Mouse (Mus musculus) activated CD4-positive, CD25-positive, alpha-beta regulatory T cell, adult 4 months (primary cell): ENCODE measurements around the gene Pigq. TPM values are rescaled to one million over a fixed set of nuclear protein-coding genes. Genes with fewer than 3 reads are reported as not detected.

Experiments used
- ATAC-seq: one replicate; pipeline ENCODE4 v1.8.0; 2017
- polyA plus RNA-seq, 2 experiments: library from polyadenylated mRNA; unstranded; fragments of 100-300 nt; shearing (Covaris generic); gene quantifications; one replicate each; pipeline ENCODE4 v1.2.1; 2017

The Pigq gene
- polyA plus RNA-seq, 2 experiments from 2014 or later: 19.0 to 26.6 TPM

- no peak for ATAC-seq
Observed at GRCm38 (mm10) chr17:25880913-25881641, 63.7 kb downstream of the Pigq start.

DNA sequence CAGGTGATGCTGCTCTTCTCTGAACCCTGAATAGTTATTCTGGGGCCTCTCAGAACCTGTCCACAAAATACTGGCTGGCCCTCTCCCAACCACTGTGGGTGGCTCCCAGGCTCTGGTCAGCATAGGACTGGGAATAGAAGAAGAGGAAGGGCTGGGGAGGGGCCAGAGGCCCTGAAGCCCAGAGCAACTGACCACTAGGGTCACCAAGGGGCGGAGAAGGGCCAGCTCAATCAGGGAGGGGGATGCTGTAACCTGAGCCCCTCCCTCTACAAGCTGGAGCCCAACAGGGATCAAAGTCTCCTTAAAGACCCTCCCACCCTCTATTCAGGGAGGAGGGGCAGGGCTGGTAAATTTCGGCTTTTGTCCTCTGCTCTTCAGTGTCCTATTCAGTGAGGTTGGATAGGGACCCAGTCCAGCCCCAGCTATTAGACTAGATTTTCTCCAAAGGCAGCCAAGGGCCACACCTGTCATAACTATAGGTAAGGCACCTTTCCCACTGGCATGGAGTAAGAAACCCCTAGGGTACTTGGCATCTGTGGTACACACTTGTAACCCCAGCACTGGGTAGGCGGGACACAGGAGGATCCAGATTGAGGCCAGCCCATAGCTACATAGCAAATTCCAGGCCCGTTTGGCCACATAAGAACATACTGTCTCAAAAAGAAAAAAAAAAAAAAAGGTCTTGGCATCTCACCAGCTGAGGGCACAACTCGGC is 64.4 kb downstream of the Pigq start, which contains the start of gene Wfikkn1:
TSS of gene Wfikkn1 (minus strand) at position 663 of the 715 bp plus-strand sequence.
- ATAC-seq: no peak

GRCm38 (mm10) chr17:25879750-25880149 is 65.0 kb downstream of the Pigq start:
- ATAC-seq: no peak

GRCm38 (mm10) chr17:25879261-25879660 is 65.5 kb downstream of the Pigq start:
- no peak for ATAC-seq

DNA sequence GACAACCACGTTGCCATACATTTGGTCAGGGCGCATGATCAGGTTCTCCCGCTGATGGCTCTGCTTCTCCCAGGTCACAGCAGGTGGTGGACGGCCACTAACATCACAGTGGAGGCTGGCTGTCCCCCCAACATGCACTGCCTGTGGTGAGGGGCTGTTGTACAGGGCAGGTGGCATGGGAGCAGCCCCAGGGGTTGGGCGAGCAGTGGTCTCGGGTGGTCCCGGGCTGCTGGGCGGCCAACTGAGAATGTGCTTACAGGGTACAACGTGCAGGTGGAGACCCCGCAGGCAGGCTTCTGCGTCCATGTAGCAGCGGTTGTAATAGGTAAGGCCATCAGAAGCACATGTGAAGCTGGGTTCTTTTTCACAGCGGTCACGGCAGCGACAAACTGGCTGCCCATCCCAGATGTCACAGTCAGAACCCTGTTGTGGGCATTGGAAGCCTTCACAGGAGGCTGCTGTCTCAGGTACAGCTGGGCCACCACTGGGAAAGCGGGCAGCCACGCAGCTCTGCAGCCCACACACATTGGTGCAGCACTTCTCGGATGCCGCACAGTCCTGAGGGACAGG is 66.0 kb downstream of the Pigq start:
- no peak for ATAC-seq

DNA sequence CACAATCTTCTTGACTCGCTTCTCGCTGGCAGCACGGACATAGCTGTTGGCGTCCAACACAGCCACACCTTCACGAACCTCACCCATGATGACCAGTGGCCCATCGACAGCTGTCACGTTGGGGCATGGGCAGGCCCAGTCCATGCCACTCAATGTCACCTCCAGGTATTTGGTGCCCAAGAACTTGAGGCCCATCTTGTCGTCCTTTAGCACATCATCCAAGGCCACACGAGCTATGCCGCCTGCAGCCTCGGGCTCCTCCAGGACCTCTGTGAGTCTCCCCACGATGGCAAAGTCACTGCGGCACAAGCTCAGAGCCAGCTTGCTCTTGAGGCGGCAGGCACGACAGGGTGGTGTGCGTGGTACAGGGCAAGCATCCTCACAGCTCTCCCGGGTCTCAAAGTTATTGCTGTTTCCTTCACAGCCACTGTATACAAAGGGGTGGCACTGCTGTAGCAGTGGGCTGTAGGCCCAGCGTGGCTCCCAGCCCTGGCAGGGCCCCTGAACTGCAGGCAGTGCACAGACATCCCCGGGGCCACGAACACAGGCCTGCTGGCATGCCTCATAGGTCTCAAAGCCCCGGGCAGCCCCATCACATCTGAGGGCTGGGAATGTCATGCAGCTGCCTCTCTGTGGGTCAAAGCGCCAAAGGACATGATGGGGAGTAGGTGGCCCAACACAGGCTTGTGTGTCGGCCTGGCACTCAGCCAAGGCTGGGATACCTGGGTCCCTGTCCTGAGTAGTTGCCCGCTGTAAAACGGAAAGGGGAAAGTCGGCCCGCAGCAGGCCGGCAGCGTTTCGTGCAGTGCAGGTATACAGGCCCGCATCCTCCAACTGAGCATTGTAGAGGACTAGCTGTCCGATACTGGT is 66.8 kb downstream of the Pigq start:
- ATAC-seq: no peak

- no peak for ATAC-seq
Observed at GRCm38 (mm10) chr17:25877025-25877424, 67.7 kb downstream of the Pigq start.

Other genes starting within 250 kb of the Pigq start
- not detected for gene Gng13, start 227.8 kb downstream of the Pigq start, polyA plus RNA-seq
- gene Chtf18, start 217.5 kb downstream of the Pigq start, polyA plus RNA-seq: 1 to 10 TPM; 4.0 to 6.7 TPM
- gene Rpusd1, start 217.3 kb downstream of the Pigq start, polyA plus RNA-seq: 10 to 100 TPM in 1 of 2 experiments, 1 to 10 TPM in 1; 9.3 to 10.3 TPM
- gene Mslnl, start 208.9 kb downstream of the Pigq start, polyA plus RNA-seq: under 1 TPM in 1 of 2 experiments, not detected in 1; 0.18 TPM
- gene Msln, start 190.6 kb downstream of the Pigq start, polyA plus RNA-seq: not detected
- 10 to 100 TPM; 15.6 to 20.9 TPM for gene Narfl, start 171.2 kb downstream of the Pigq start, polyA plus RNA-seq
- gene Haghl, start 159.3 kb downstream of the Pigq start, polyA plus RNA-seq: 10 to 100 TPM; 27.2 to 30.3 TPM
- gene Ccdc78, start 158.4 kb downstream of the Pigq start, polyA plus RNA-seq: under 1 TPM in 1 of 2 experiments, not detected in 1; 0.62 TPM
- 100 to 1,000 TPM; 196 to 238 TPM for gene Fam173a, start 152.0 kb downstream of the Pigq start, polyA plus RNA-seq
- gene AC134908.4, start 149.3 kb downstream of the Pigq start, polyA plus RNA-seq: not detected
- gene Metrn, start 147.8 kb downstream of the Pigq start, polyA plus RNA-seq: 1 to 10 TPM; 2.2 to 4.6 TPM
- gene Fbxl16, start 135.9 kb downstream of the Pigq start, polyA plus RNA-seq: under 1 TPM in 1 of 2 experiments, not detected in 1; 0.16 TPM
- gene Wdr24, start 121.3 kb downstream of the Pigq start, polyA plus RNA-seq: 10 to 100 TPM; 11.9 to 17.9 TPM
- gene Jmjd8, start 116.1 kb downstream of the Pigq start, polyA plus RNA-seq: 10 to 100 TPM; 11.4 to 21.9 TPM
- 10 to 100 TPM; 68.3 to 85.7 TPM for gene Stub1, start 111.5 kb downstream of the Pigq start, polyA plus RNA-seq
- 1 to 10 TPM in 1 of 2 experiments, not detected in 1; 1.1 TPM for gene Rhbdl1, start 107.6 kb downstream of the Pigq start, polyA plus RNA-seq
- gene Gm20683, start 103.2 kb downstream of the Pigq start, polyA plus RNA-seq: 1 to 10 TPM in 1 of 2 experiments, not detected in 1; 1.1 TPM
- 10 to 100 TPM; 18.4 to 29.8 TPM for gene Rhot2, start 100.1 kb downstream of the Pigq start, polyA plus RNA-seq
- 1 to 10 TPM; 3.8 to 8.3 TPM for gene Wdr90, start 83.4 kb downstream of the Pigq start, polyA plus RNA-seq
- 1 to 10 TPM; 2.2 to 6.9 TPM for gene Mcrip2, start 76.2 kb downstream of the Pigq start, polyA plus RNA-seq
- gene Mettl26, start 69.9 kb downstream of the Pigq start, polyA plus RNA-seq: 100 to 1,000 TPM in 1 of 2 experiments, 10 to 100 TPM in 1; 88.3 to 119 TPM
- under 1 TPM; 0.48 to 0.82 TPM for gene Wfikkn1, start 64.1 kb downstream of the Pigq start, polyA plus RNA-seq
- gene Rab40c, start 25.2 kb downstream of the Pigq start, polyA plus RNA-seq: 1 to 10 TPM; 5.1 to 5.6 TPM
- not detected for gene Nhlrc4, start within 50 bp of the Pigq start, polyA plus RNA-seq
- not detected for gene A930017K11Rik, start 7.6 kb upstream of the Pigq start, polyA plus RNA-seq
- gene Capn15, start 40.9 kb upstream of the Pigq start, polyA plus RNA-seq: 1 to 10 TPM; 5.2 to 7.1 TPM
- gene Rab11fip3, start 124.6 kb upstream of the Pigq start, polyA plus RNA-seq: 1 to 10 TPM; 2.4 to 2.7 TPM
- 10 to 100 TPM; 12.9 to 25.7 TPM for gene Decr2, start 145.4 kb upstream of the Pigq start, polyA plus RNA-seq
- gene Nme4, start 150.7 kb upstream of the Pigq start, polyA plus RNA-seq: 1 to 10 TPM; 1.6 TPM
- gene Tmem8, start 168.4 kb upstream of the Pigq start, polyA plus RNA-seq: 1 to 10 TPM; 4.8 to 4.9 TPM
- 100 to 1,000 TPM; 111 to 135 TPM for gene Mrpl28, start 178.6 kb upstream of the Pigq start, polyA plus RNA-seq
- gene Axin1, start 193.8 kb upstream of the Pigq start, polyA plus RNA-seq: 10 to 100 TPM; 10.5 to 13.5 TPM